Mouse (Mus musculus) heart, adult 2 months (tissue): ENCODE data around the gene 4930550C14Rik.

Experiments used
- CTCF ChIP-seq: fragments of 200-600 bp; IDR thresholded peaks from 2 replicates; pipeline ENCODE4 v1.8.1; 2022; ENCODE audit warnings: antibody characterized with exemption, mild to moderate bottlenecking, moderate library complexity
- EP300 ChIP-seq: fragments of 200-500 bp; IDR thresholded peaks from 2 replicates; pipeline ENCODE4 v1.6.1; 2011; ENCODE audit warnings: low read depth, low read length, control low read depth; ENCODE audit not compliant: insufficient read depth
- POLR2A ChIP-seq: fragments of 200-500 bp; IDR thresholded peaks from 2 replicates; pipeline ENCODE4 v1.6.1; 2011; ENCODE audit warnings: mild to moderate bottlenecking, low read depth, low read length, control low read depth; ENCODE audit not compliant: insufficient read depth

- TF ChIP-seq POLR2A: no peak
- no peak for TF ChIP-seq CTCF
- TF ChIP-seq EP300: no peak
Measured at GRCm38 (mm10) chr9:53384873-53385272, 17.3 kb upstream of the 4930550C14Rik start.
